Mouse (Mus musculus): ENCODE results near the gene Kif6. TPM values are rescaled to one million over a fixed set of nuclear protein-coding genes. Genes with fewer than 3 reads are reported as not detected.
A peak's percentile ranks its signal among the peaks of the same experiment; 100 is the strongest.

Kif6 gene
- polyA plus RNA-seq, 1 experiment from 2014 or later, result 4.7 TPM

- WGBS, result 82% methylated on average over 16 of the region's 16 CpGs
These were observed 275.9 kb downstream of the Kif6 start for GRCm38 (mm10) chr17:49890861-49891260.

GRCm38 (mm10) chr17:49892390-49892789, 277.5 kb downstream of the Kif6 start:
- Histone ChIP-seq H3K36me3 (no peaks in the 10 kb centered on the region), H3K27ac (no peak overlapping the region), H3K4me2 (no peak overlapping the region), H3K9ac (no peak overlapping the region), H3K4me3 (no peak overlapping the region), H3K9me3 (no peaks in the 10 kb centered on the region), H3K4me1 (0 out of 2 replicates have a peak, but pooled peaks cover 3% of the 10 kb centered on the region), H3K27me3 (no peaks in the 10 kb centered on the region)
- 74% methylated on average over 6 of the region's 6 CpGs for WGBS
- ATAC-seq (ENCODE audit: borderline replicate concordance, extremely low read depth, low FRiP score, low TSS enrichment), result no peak

More at GRCm38 (mm10) chr17:49890861-49891260, 275.9 kb downstream of the Kif6 start:
- Histone ChIP-seq H3K4me3 (no peak overlapping the region), H3K9ac (no peak overlapping the region), H3K4me1 (0 out of 2 replicates have a peak, but pooled peaks cover 6% of the 10 kb centered on the region), H3K27me3 (no peaks in the 10 kb centered on the region), H3K27ac (no peak overlapping the region), H3K9me3 (no peaks in the 10 kb centered on the region), H3K36me3 (no peaks in the 10 kb centered on the region), H3K4me2 (no peak overlapping the region)
- no peak for ATAC-seq (ENCODE audit: borderline replicate concordance, extremely low read depth, low FRiP score, low TSS enrichment)

GRCm38 (mm10) chr17:49894471-49894870, 279.5 kb downstream of the Kif6 start:
- Histone ChIP-seq H3K9me3 (no peaks in the 10 kb centered on the region), H3K4me3 (no peak overlapping the region), H3K36me3 (no peaks in the 10 kb centered on the region), H3K4me1 (no peaks in the 10 kb centered on the region), H3K9ac (no peak overlapping the region), H3K4me2 (no peak overlapping the region), H3K27ac (no peak overlapping the region), H3K27me3 (peaks cover 4% of the 10 kb centered on the region; the same call in 1 of the 2 replicates)
- ATAC-seq (ENCODE audit: borderline replicate concordance, extremely low read depth, low FRiP score, low TSS enrichment), result no peak
- 54% methylated on average over 6 of the region's 6 CpGs for WGBS

DNA sequence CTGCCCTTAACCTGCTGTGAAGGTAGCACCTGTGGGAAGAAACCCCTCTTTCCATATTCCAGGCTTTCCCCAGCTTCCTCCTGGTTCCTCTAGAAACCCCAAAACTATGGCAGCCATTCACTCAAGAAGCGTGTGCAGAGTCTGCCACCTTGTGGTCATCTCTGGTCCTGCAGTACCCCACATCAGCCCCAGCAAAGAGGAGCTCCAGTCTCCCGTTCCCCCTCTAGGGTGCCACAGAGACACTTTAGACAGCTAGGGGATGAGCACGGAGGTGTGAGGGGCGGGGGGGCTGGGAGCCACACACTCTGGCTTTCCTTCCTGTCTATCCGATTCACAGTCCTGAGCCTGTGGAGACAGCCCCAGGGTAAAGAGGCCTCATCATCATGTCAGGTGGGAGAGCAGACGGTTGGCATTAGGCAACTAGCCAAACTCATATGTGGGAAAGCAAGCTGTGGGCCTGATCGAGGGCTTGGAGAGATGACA, 284.0 kb downstream of the Kif6 start:
- Histone ChIP-seq H3K27ac (no peak overlapping the region), H3K36me3 (no peaks in the 10 kb centered on the region), H3K4me2 (no peak overlapping the region), H3K27me3 (peaks cover 25% of the 10 kb centered on the region; the same call in 1 of the 2 replicates), H3K9me3 (no peaks in the 10 kb centered on the region), H3K9ac (no peak overlapping the region), H3K4me1 (peaks cover 11% of the 10 kb centered on the region; the same call in 1 of the 2 replicates), H3K4me3 (no peak overlapping the region)
- no peak for ATAC-seq (ENCODE audit: borderline replicate concordance, extremely low read depth, low FRiP score, low TSS enrichment)
- WGBS, result 6% methylated on average over 7 of the region's 7 CpGs

- Histone ChIP-seq H3K4me1 (peaks cover 11% of the 10 kb centered on the region; the same call in 1 of the 2 replicates), H3K9ac (no peak overlapping the region), H3K4me2 (no peak overlapping the region), H3K9me3 (no peaks in the 10 kb centered on the region), H3K4me3 (no peak overlapping the region), H3K27ac (no peak overlapping the region), H3K36me3 (no peaks in the 10 kb centered on the region), H3K27me3 (peaks cover 25% of the 10 kb centered on the region; the same call in 1 of the 2 replicates)
- WGBS, result 76% methylated on average over 7 of the region's 7 CpGs
- no peak for ATAC-seq (ENCODE audit: borderline replicate concordance, extremely low read depth, low FRiP score, low TSS enrichment)
These were observed 287.7 kb downstream of the Kif6 start for GRCm38 (mm10) chr17:49902613-49903012.

- Histone ChIP-seq H3K9ac (no peak overlapping the region), H3K4me3 (no peak overlapping the region), H3K9me3 (no peaks in the 10 kb centered on the region), H3K27me3 (no peaks in the 10 kb centered on the region), H3K4me2 (no peak overlapping the region), H3K27ac (no peak overlapping the region), H3K4me1 (no peaks in the 10 kb centered on the region), H3K36me3 (no peaks in the 10 kb centered on the region)
- ATAC-seq (ENCODE audit: borderline replicate concordance, extremely low read depth, low FRiP score, low TSS enrichment), result peak; percentile 67; the same call in 1 of the 2 replicates
- 61% methylated on average over 4 of the region's 4 CpGs for WGBS
These were observed 308.5 kb downstream of the Kif6 start for GRCm38 (mm10) chr17:49923429-49923828.

DNA sequence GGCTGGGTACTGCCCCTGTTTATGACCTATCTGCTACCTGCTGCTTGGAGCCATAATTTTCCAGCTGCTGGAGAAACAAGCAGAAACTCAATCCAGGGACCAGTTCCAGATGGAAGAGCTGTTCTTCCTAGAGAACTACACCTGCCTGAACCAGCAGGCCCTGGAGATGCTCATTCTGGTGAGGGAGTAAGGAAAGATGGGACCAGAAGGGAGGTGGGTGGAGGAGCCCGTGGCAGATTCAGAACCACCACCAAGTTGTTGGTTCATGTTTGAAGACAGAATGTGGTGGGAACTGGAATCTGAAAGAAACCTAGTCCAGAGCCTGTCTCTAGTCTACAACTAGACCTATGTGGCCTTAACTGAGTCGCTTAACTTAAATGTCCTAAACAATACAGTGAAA, 312.7 kb downstream of the Kif6 start:
- ATAC-seq (ENCODE audit: borderline replicate concordance, extremely low read depth, low FRiP score, low TSS enrichment), result no peak
- Histone ChIP-seq H3K27ac (no peak overlapping the region), H3K4me3 (no peak overlapping the region), H3K9me3 (no peaks in the 10 kb centered on the region), H3K4me2 (no peak overlapping the region), H3K27me3 (no peaks in the 10 kb centered on the region), H3K36me3 (no peaks in the 10 kb centered on the region), H3K9ac (no peak overlapping the region), H3K4me1 (no peaks in the 10 kb centered on the region)
- 62% methylated on average over 2 of the region's 2 CpGs for WGBS

GRCm38 (mm10) chr17:49933806-49934205, 318.9 kb downstream of the Kif6 start:
- 51% methylated on average over 3 of the region's 3 CpGs for WGBS
- ATAC-seq (ENCODE audit: borderline replicate concordance, extremely low read depth, low FRiP score, low TSS enrichment), result no peak

GRCm38 (mm10) chr17:49934586-49934985, 319.6 kb downstream of the Kif6 start:
- no peaks in the 10 kb centered on the region for H3K9me3 ChIP-seq
- no peak overlapping the region for H3K4me2 ChIP-seq
- H3K4me3 ChIP-seq, result no peak overlapping the region
- no peak overlapping the region for H3K9ac ChIP-seq
- H3K27me3 ChIP-seq, result no peaks in the 10 kb centered on the region; the same call in 1 of the 2 replicates
- H3K4me1 ChIP-seq, result no peaks in the 10 kb centered on the region
- ATAC-seq (ENCODE audit: borderline replicate concordance, extremely low read depth, low FRiP score, low TSS enrichment), result no peak
- 55% methylated on average over 4 of the region's 4 CpGs for WGBS
- no peak overlapping the region for H3K27ac ChIP-seq
- no peaks in the 10 kb centered on the region for H3K36me3 ChIP-seq

More at GRCm38 (mm10) chr17:49933806-49934205, 318.9 kb downstream of the Kif6 start:
- no peak overlapping the region for H3K9ac ChIP-seq
- no peaks in the 10 kb centered on the region for H3K4me1 ChIP-seq
- H3K36me3 ChIP-seq, result no peaks in the 10 kb centered on the region
- no peaks in the 10 kb centered on the region; the same call in 1 of the 2 replicates for H3K27me3 ChIP-seq
- no peaks in the 10 kb centered on the region for H3K9me3 ChIP-seq
- H3K4me3 ChIP-seq, result no peak overlapping the region
- H3K27ac ChIP-seq, result no peak overlapping the region
- H3K4me2 ChIP-seq, result no peak overlapping the region

GRCm38 (mm10) chr17:49935602-49936205, 320.8 kb downstream of the Kif6 start:
- Histone ChIP-seq H3K4me3 (no peak overlapping the region), H3K4me2 (no peak overlapping the region), H3K36me3 (no peaks in the 10 kb centered on the region), H3K27ac (no peak overlapping the region), H3K9me3 (no peaks in the 10 kb centered on the region), H3K4me1 (no peaks in the 10 kb centered on the region), H3K27me3 (no peaks in the 10 kb centered on the region; the same call in 1 of the 2 replicates), H3K9ac (no peak overlapping the region)
- 1% methylated on average over 4 of the region's 4 CpGs for WGBS
- peak; percentile 50; the same call in 1 of the 2 replicates for ATAC-seq (ENCODE audit: borderline replicate concordance, extremely low read depth, low FRiP score, low TSS enrichment)

DNA sequence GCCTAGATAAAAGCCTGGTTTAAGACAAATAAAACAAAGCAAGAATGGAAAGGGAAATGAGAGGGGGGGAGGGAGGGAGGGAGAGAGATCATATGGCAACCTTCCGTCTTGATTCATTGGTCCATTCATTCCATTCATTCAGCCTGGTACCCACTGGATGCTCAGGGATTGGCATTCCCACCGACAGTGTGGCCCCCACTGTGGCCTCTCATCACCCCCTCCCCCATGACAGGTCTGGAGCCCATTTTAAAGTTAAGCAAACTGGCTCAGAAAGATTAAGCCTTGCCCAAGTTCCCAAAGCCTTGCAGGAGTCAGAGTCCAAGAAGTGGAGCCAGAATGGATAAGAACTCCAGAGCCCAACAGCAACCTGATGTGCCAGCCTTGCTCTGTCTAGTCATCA, 321.3 kb downstream of the Kif6 start:
- H3K9ac ChIP-seq, result no peak overlapping the region
- H3K4me1 ChIP-seq, result no peaks in the 10 kb centered on the region
- H3K27ac ChIP-seq, result no peak overlapping the region
- no peak overlapping the region for H3K4me2 ChIP-seq
- no peaks in the 10 kb centered on the region; the same call in 1 of the 2 replicates for H3K27me3 ChIP-seq
- ATAC-seq (ENCODE audit: borderline replicate concordance, extremely low read depth, low FRiP score, low TSS enrichment), result no peak
- WGBS, result 21% methylated on average over 2 of the region's 2 CpGs
- no peak overlapping the region for H3K4me3 ChIP-seq
- no peaks in the 10 kb centered on the region for H3K9me3 ChIP-seq
- H3K36me3 ChIP-seq, result no peaks in the 10 kb centered on the region

DNA sequence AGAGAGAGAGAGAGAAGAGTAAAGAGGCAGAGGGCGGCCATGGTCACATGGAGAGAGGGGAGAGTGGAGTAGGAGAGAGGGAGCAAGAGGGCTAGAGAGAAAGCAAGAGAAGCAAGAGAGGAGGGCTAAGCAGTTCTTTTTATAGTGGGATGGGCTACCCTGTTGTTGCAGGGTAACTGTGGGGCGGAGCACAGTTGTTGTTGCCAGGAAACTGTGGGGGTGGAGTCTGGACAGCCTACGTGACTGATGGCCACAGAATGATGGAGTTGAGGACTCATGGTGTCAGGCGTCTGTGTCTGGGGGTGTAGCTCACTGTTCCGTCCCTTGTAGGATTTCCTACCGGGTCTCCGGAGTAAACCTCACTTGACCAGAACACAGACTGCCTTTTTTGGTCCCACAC, 324.2 kb downstream of the Kif6 start:
- H3K4me3 ChIP-seq, result no peak overlapping the region
- H3K4me2 ChIP-seq, result no peak overlapping the region
- H3K27me3 ChIP-seq, result no peaks in the 10 kb centered on the region; the same call in 1 of the 2 replicates
- no peaks in the 10 kb centered on the region for H3K4me1 ChIP-seq
- ATAC-seq (ENCODE audit: borderline replicate concordance, extremely low read depth, low FRiP score, low TSS enrichment), result no peak
- H3K9me3 ChIP-seq, result no peaks in the 10 kb centered on the region
- H3K36me3 ChIP-seq, result no peaks in the 10 kb centered on the region
- 58% methylated on average over 7 of the region's 7 CpGs for WGBS
- no peak overlapping the region for H3K27ac ChIP-seq
- no peak overlapping the region for H3K9ac ChIP-seq

All from lung, embryonic 15.5 days (tissue).